Mouse (Mus musculus): ENCODE data around the gene Flna. TPM values are rescaled to one million over a fixed set of nuclear protein-coding genes. Genes with fewer than 3 reads are reported as not detected.

Flna gene
- polyA plus RNA-seq, 1 experiment from 2014 or later, result 233 TPM

Small RNAs within 50 kb of the gene (microRNA-seq; reads per million reads assigned to microRNA genes)
- not detected for gene Mir7091

Other genes with a start within 250 kb of the Flna start
- gene Irak1, start 225.9 kb downstream of the Flna start, polyA plus RNA-seq (2016; fragmentation: Nextera tagmentation; extraction: Ambion mirVana), result 56.9 and 59.7 TPM in 2 replicates
- not detected in 2 replicates for gene Opn1mw, start 122.4 kb downstream of the Flna start, polyA plus RNA-seq (2016; fragmentation: Nextera tagmentation; extraction: Ambion mirVana)
- 17.8 and 19.7 TPM in 2 replicates for gene Mecp2, start 114.5 kb downstream of the Flna start, polyA plus RNA-seq (2016; fragmentation: Nextera tagmentation; extraction: Ambion mirVana)
- gene Tex28, start 82.0 kb downstream of the Flna start, polyA plus RNA-seq (2016; fragmentation: Nextera tagmentation; extraction: Ambion mirVana), result not detected in 2 replicates
- 0.06 and 0.09 TPM in 2 replicates for gene Tktl1, start 72.6 kb downstream of the Flna start, polyA plus RNA-seq (2016; fragmentation: Nextera tagmentation; extraction: Ambion mirVana)
- gene Emd, start 4.9 kb upstream of the Flna start, polyA plus RNA-seq (2016; fragmentation: Nextera tagmentation; extraction: Ambion mirVana), result 15.4 and 18.9 TPM in 2 replicates
- 521 and 544 TPM in 2 replicates for gene Rpl10, start 21.0 kb upstream of the Flna start, polyA plus RNA-seq (2016; fragmentation: Nextera tagmentation; extraction: Ambion mirVana)
- 88.4 and 92.9 TPM in 2 replicates for gene Taz, start 32.1 kb upstream of the Flna start, polyA plus RNA-seq (2016; fragmentation: Nextera tagmentation; extraction: Ambion mirVana)
- gene Dnase1l1, start 32.5 kb upstream of the Flna start, polyA plus RNA-seq (2016; fragmentation: Nextera tagmentation; extraction: Ambion mirVana), result 4.6 and 5.3 TPM in 2 replicates
- gene Atp6ap1, start 47.3 kb upstream of the Flna start, polyA plus RNA-seq (2016; fragmentation: Nextera tagmentation; extraction: Ambion mirVana), result 118 and 119 TPM in 2 replicates
- 616 and 685 TPM in 2 replicates for gene Gdi1, start 55.2 kb upstream of the Flna start, polyA plus RNA-seq (2016; fragmentation: Nextera tagmentation; extraction: Ambion mirVana)
- 63.2 and 63.4 TPM in 2 replicates for gene Fam50a, start 63.2 kb upstream of the Flna start, polyA plus RNA-seq (2016; fragmentation: Nextera tagmentation; extraction: Ambion mirVana)
- gene Plxna3, start 79.2 kb upstream of the Flna start, polyA plus RNA-seq (2016; fragmentation: Nextera tagmentation; extraction: Ambion mirVana), result 51.3 and 55.4 TPM in 2 replicates
- 99.7 and 104 TPM in 2 replicates for gene Lage3, start 103.8 kb upstream of the Flna start, polyA plus RNA-seq (2016; fragmentation: Nextera tagmentation; extraction: Ambion mirVana)
- 61.1 and 68.2 TPM in 2 replicates for gene Ubl4a, start 123.4 kb upstream of the Flna start, polyA plus RNA-seq (2016; fragmentation: Nextera tagmentation; extraction: Ambion mirVana)
- 8.8 and 9.0 TPM in 2 replicates for gene Slc10a3, start 123.5 kb upstream of the Flna start, polyA plus RNA-seq (2016; fragmentation: Nextera tagmentation; extraction: Ambion mirVana)
- 30.5 and 33.2 TPM in 2 replicates for gene Fam3a, start 143.5 kb upstream of the Flna start, polyA plus RNA-seq (2016; fragmentation: Nextera tagmentation; extraction: Ambion mirVana)
- gene Ikbkg, start 143.5 kb upstream of the Flna start, polyA plus RNA-seq (2016; fragmentation: Nextera tagmentation; extraction: Ambion mirVana), result 23.2 and 24.4 TPM in 2 replicates
- gene G6pdx, start 179.4 kb upstream of the Flna start, polyA plus RNA-seq (2016; fragmentation: Nextera tagmentation; extraction: Ambion mirVana), result 53.6 and 54.1 TPM in 2 replicates
- gene Gm6880, start 231.6 kb upstream of the Flna start, polyA plus RNA-seq (2016; fragmentation: Nextera tagmentation; extraction: Ambion mirVana), result not detected in 2 replicates

Data from midbrain, embryonic 12.5 days (tissue).